Mouse (Mus musculus) intestine, embryonic 16.5 days (tissue): ENCODE data around the gene Nrxn2. TPM values are rescaled to one million over a fixed set of nuclear protein-coding genes. Genes with fewer than 3 reads are reported as not detected.

Source experiments
- ATAC-seq: fragments of 200-750 bp; cut with Nextera tagmentation; 2 replicates; pipeline ENCODE4 v1.8.0; 2017; ENCODE audit warnings: moderate TSS enrichment, moderate library complexity
- H3K27ac ChIP-seq: fragments of 300-500 bp; sonication (generic); 2 replicates; pipeline ENCODE4 v1.5.1; 2014; ENCODE audit warnings: mild to moderate bottlenecking, low read length
- H3K27me3 ChIP-seq: fragments of 300-500 bp; sonication (generic); replicated peaks from 2 replicates; pipeline ENCODE4 v1.6.1; 2014; ENCODE audit warnings: low read length, control low read depth, mixed read lengths; ENCODE audit not compliant: control insufficient read depth, insufficient read depth
- H3K36me3 ChIP-seq: fragments of 300-500 bp; sonication (generic); 2 replicates; pipeline ENCODE4 v1.6.1; 2014; ENCODE audit warnings: low read length, control low read depth; ENCODE audit not compliant: control insufficient read depth, insufficient read depth
- H3K4me1 ChIP-seq: fragments of 300-500 bp; sonication (generic); 2 replicates; pipeline ENCODE4 v1.6.1; 2014; ENCODE audit warnings: low read length, control low read depth, mixed read lengths; ENCODE audit not compliant: control insufficient read depth, insufficient read depth
- H3K4me2 ChIP-seq: fragments of 300-500 bp; sonication (generic); 2 replicates; pipeline ENCODE4 v1.6.1; 2014; ENCODE audit warnings: low read depth, low read length, control low read depth
- H3K4me3 ChIP-seq: fragments of 300-500 bp; sonication (generic); 2 replicates; pipeline ENCODE4 v1.5.1; 2014; ENCODE audit warnings: mild to moderate bottlenecking, low read length
- H3K9ac ChIP-seq: fragments of 300-500 bp; sonication (generic); 2 replicates; pipeline ENCODE4 v1.6.1; 2014; ENCODE audit warnings: low read depth, low read length
- H3K9me3 ChIP-seq: fragments of 300-500 bp; sonication (generic); 2 replicates; pipeline ENCODE4 v1.6.1; 2016; ENCODE audit warnings: low read length, control low read depth; ENCODE audit not compliant: control insufficient read depth
- WGBS: fragments of 180-500 bp; shearing (Covaris S2); extraction: QIAGEN DNeasy Blood & Tissue Kit; methylation state at CpG from one replicate; pipeline ENCODE4 v1.1.7; 2014; 5-methylcytosine and 5-hydroxymethylcytosine counted together
- polyA plus RNA-seq: library from polyadenylated mRNA; unstranded; fragments of >200 nt; fragmentation: Nextera tagmentation; extraction: Ambion mirVana; gene quantifications from 2 replicates; pipeline ENCODE4 v1.2.1, GENCODE M21; 2015

The Nrxn2 gene
- polyA plus RNA-seq, 1 experiment from 2014 or later = 0.97 TPM

- Histone ChIP-seq H3K27me3 (no peaks in the 10 kb centered on the region), H3K36me3 (no peaks in the 10 kb centered on the region), H3K4me2 (no peak overlapping the region), H3K4me3 (no peak overlapping the region), H3K4me1 (no peaks in the 10 kb centered on the region), H3K9me3 (peaks cover 4% of the 10 kb centered on the region; the same call in 1 of the 2 replicates), H3K27ac (no peak overlapping the region), H3K9ac (no peak overlapping the region)
- 90% methylated on average over 5 of the region's 5 CpGs for WGBS
- ATAC-seq = no peak
Measured at GRCm38 (mm10) chr19:6545481-6545880, 127.0 kb downstream of the Nrxn2 start.

DNA sequence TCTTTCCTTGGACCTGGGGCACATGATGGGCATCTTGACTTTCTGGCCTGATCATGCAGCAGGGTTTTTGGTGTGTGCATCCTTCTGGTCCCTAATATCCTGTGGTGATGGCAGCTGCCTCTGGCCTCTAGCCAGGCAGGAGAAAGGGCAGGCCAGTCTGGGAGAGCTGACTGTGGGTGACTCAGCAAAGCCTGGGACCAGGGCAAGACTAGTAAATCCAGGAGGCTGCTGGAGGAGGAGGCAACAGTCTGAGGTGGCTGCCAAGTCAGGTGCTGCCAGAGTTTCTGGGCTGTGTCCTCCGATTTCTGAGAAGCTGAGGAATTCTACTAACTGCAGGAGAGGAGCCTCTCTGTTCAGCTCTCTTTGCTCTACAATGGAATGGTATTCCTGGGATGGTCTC, 127.6 kb downstream of the Nrxn2 start:
- H3K36me3 ChIP-seq = no peaks in the 10 kb centered on the region
- H3K9me3 ChIP-seq = peaks cover 4% of the 10 kb centered on the region; the same call in 1 of the 2 replicates
- H3K9ac ChIP-seq = no peak overlapping the region
- ATAC-seq = no peak
- no peaks in the 10 kb centered on the region for H3K4me1 ChIP-seq
- no peaks in the 10 kb centered on the region for H3K27me3 ChIP-seq
- no peak overlapping the region for H3K27ac ChIP-seq
- WGBS = 89% methylated on average over 1 of the region's 1 CpGs
- no peak overlapping the region for H3K4me2 ChIP-seq
- no peak overlapping the region for H3K4me3 ChIP-seq

- Histone ChIP-seq H3K36me3 (no peaks in the 10 kb centered on the region), H3K27ac (no peak overlapping the region), H3K4me2 (no peak overlapping the region), H3K4me1 (no peaks in the 10 kb centered on the region), H3K9me3 (peaks cover 4% of the 10 kb centered on the region; the same call in 1 of the 2 replicates), H3K4me3 (no peak overlapping the region), H3K9ac (no peak overlapping the region), H3K27me3 (no peaks in the 10 kb centered on the region)
- no peak for ATAC-seq
- WGBS = 76% methylated on average over 5 of the region's 5 CpGs
Measured at GRCm38 (mm10) chr19:6547801-6548200, 129.3 kb downstream of the Nrxn2 start.

DNA sequence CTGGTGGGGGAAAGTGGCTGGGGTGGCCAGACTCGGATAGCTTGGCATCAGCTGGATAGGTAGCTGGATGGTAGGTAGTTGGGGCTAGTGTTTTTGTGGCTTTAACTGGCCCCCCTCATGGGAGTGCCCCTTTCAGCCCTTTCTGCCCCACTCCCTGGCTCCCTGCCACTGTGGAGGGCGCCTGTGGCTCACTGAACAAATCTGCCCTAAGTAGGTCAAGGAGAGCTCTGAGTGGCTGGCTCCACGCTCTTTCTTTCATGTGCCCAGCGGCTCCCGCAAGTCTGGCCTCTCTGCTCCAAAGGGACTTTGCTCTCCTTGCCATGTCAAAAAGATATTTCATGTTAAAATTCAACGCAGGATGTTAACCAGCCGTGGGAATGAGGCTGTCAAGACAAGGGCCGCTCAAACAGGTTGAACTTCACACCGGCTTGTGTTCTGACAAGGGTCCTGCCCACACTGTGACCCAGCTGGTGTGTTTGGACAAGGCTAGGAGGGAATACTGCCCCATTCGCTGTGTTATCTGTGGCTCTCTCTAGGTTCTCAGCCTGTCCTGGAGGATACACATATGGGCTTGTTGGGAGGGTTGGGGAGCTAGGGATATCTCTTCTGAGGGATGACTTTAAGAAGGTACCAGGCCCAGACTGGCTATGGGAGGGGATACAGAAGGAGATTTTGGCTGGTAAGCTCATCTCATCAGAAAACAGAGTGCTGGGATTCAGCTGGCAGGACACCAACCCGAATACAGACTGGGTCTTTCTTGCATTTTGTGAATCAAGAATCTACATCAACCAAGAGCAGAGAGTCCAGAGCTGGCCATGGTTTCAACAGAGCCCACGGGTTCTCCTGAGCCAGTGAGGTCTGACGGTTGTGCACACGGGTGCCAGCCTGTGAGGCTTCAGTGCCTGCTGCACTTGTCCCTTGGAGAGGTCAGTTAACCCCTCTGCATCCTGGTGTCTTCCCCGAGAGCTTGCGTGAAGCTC, 130.2 kb downstream of the Nrxn2 start:
- H3K9me3 ChIP-seq = peaks cover 4% of the 10 kb centered on the region; the same call in 1 of the 2 replicates
- no peaks in the 10 kb centered on the region for H3K27me3 ChIP-seq
- no peak overlapping the region for H3K4me2 ChIP-seq
- 63% methylated on average over 16 of the region's 16 CpGs for WGBS
- no peak for ATAC-seq
- H3K4me3 ChIP-seq = no peak overlapping the region
- no peak overlapping the region for H3K27ac ChIP-seq
- no peaks in the 10 kb centered on the region for H3K4me1 ChIP-seq
- no peaks in the 10 kb centered on the region for H3K36me3 ChIP-seq
- no peak overlapping the region for H3K9ac ChIP-seq

DNA sequence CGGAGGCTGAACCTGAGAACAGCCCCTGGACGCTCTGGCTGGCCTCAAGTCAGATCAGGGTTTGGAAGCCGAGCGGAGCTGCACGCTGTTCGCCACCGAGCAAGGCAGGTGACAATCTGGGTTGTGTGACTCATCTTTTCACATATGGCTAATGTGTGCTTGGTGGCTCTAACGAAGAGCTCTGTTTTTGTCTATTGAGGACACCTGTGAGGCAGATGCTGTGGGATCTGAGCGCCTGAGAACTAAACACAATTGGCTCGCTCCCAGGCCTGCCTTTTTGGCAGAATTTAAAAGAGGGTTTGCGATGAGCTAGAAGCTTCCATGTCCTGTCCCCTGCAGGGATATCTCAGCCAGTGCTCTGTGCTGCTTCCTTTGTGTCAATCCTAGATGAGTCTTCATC, 131.0 kb downstream of the Nrxn2 start:
- WGBS = 82% methylated on average over 11 of the region's 11 CpGs
- no peak overlapping the region for H3K27ac ChIP-seq

GRCm38 (mm10) chr19:6551215-6551614, 132.7 kb downstream of the Nrxn2 start:
- no peak overlapping the region for H3K4me3 ChIP-seq
- no peaks in the 10 kb centered on the region for H3K9me3 ChIP-seq
- H3K27ac ChIP-seq = no peak overlapping the region
- no peak overlapping the region for H3K4me2 ChIP-seq
- H3K27me3 ChIP-seq = no peaks in the 10 kb centered on the region
- WGBS = 66% methylated on average over 4 of the region's 4 CpGs
- no peak overlapping the region for H3K9ac ChIP-seq
- no peak for ATAC-seq
- no peaks in the 10 kb centered on the region for H3K36me3 ChIP-seq
- H3K4me1 ChIP-seq = no peaks in the 10 kb centered on the region

More for the DNA sequence above, 131.0 kb downstream of the Nrxn2 start:
- Histone ChIP-seq H3K36me3 (no peaks in the 10 kb centered on the region), H3K4me2 (no peak overlapping the region), H3K27me3 (no peaks in the 10 kb centered on the region), H3K9me3 (peaks cover 3% of the 10 kb centered on the region; the same call in 1 of the 2 replicates), H3K4me3 (no peak overlapping the region), H3K9ac (no peak overlapping the region), H3K4me1 (no peaks in the 10 kb centered on the region)
- no peak for ATAC-seq

DNA sequence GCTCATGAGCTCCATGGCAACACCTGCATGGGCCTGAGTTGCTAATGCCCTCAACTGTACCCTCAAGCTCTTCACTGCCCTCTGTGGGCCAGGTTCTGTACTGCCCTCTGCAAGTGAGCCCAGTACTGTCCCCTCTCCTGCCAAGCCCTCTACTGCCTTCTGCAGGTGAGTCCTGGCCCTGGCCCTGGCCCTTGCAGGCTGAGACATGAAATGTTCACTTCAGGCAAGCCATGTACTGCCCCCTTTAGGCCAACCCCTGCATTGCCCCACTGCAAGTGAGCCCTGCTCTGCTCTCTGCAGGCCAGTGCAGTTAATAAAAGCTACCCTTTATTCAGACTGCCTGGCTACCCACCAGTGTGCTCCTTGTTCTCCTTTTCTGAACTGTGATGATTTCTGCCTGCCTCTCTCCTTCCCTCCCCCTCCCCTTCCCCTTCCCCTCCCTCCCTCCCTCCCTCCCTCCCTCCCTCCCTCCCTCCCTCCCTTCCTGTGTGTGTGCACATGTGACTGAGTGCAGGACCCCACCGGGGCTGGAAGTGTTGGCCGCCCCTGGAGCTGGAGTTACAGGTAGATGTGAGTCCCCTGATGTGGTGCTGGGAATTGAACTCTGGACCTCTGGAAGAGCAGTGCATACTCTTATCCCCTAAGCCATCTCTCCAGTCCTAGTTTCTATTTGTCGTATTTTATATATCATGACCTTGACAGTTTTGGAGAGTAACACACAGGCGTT, 133.9 kb downstream of the Nrxn2 start:
- Histone ChIP-seq H3K9ac (no peak overlapping the region), H3K27ac (no peak overlapping the region), H3K9me3 (no peaks in the 10 kb centered on the region), H3K4me3 (no peak overlapping the region), H3K36me3 (no peaks in the 10 kb centered on the region), H3K27me3 (no peaks in the 10 kb centered on the region), H3K4me2 (no peak overlapping the region), H3K4me1 (no peaks in the 10 kb centered on the region)
- WGBS = 76% methylated on average over 4 of the region's 4 CpGs
- ATAC-seq = no peak

DNA sequence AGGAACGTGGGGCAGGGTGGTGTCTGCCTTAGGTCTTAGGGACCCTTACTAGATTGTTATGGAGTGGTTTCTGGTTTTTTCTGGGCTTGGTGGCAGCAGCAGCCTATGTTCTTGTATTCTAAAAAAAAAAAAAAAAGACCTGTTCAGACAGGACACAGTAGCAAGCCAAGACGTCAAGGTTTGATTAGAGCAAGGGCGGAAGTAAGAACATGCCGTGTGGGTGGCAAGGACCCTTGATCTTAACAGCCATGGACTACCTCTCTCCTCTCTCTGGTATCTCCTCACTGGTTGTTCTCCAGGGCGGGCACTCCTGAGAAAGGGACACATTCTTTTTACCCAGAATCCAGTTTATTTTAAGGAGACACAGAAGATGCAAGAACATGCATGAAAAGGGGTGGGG, 134.6 kb downstream of the Nrxn2 start:
- Histone ChIP-seq H3K9ac (no peak overlapping the region), H3K4me1 (no peaks in the 10 kb centered on the region), H3K27ac (no peak overlapping the region), H3K27me3 (no peaks in the 10 kb centered on the region), H3K4me2 (no peak overlapping the region), H3K36me3 (no peaks in the 10 kb centered on the region), H3K4me3 (no peak overlapping the region), H3K9me3 (no peaks in the 10 kb centered on the region)
- ATAC-seq = no peak
- 73% methylated on average over 5 of the region's 5 CpGs for WGBS

- no peak overlapping the region for H3K4me3 ChIP-seq
- no peak overlapping the region for H3K9ac ChIP-seq
- H3K36me3 ChIP-seq = no peaks in the 10 kb centered on the region
- 41% methylated on average over 8 of the region's 8 CpGs for WGBS
- no peaks in the 10 kb centered on the region for H3K27me3 ChIP-seq
- H3K9me3 ChIP-seq = no peaks in the 10 kb centered on the region
- 0 out of 2 replicates have a peak overlapping the region, but pooled peaks have one; percentile 2 for H3K27ac ChIP-seq
- no peaks in the 10 kb centered on the region for H3K4me1 ChIP-seq
- ATAC-seq = no peak
- H3K4me2 ChIP-seq = no peak overlapping the region
Measured at GRCm38 (mm10) chr19:6553819-6554582, 135.5 kb downstream of the Nrxn2 start.
